Mouse (Mus musculus): ENCODE measurements at regions not wholly inside any gene's neighbourhood (a gene's known extent, or its start where the extent isn't known, plus 50 kb on each side); places are given as distances from the start of the nearest gene placed in this dataset.

- H3K4me2 ChIP-seq = no peak overlapping the region
- no peaks in the 10 kb centered on the region for H3K9me3 ChIP-seq (ENCODE audit: low read depth, low read length)
- H3K9ac ChIP-seq = no peak overlapping the region
- no peak overlapping the region for H3K4me3 ChIP-seq (ENCODE audit: low read depth, low read length)
- DNase-seq (no peak), ATAC-seq (ENCODE audit: insufficient read depth) (no peak)
- H3K36me3 ChIP-seq (ENCODE audit: insufficient read depth) = no peaks in the 10 kb centered on the region
- no peaks in the 10 kb centered on the region for H3K27me3 ChIP-seq (ENCODE audit: insufficient read depth, low read length)
- no peak overlapping the region for H3K27ac ChIP-seq (ENCODE audit: low read depth)
- no peaks in the 10 kb centered on the region for H3K4me1 ChIP-seq (ENCODE audit: insufficient read depth)
- no peak for TF ChIP-seq CTCF (IDR thresholded peaks at IDR 0.05; ENCODE audit: low read depth)
- WGBS = 65% methylated on average over 1 of the region's 1 CpGs
These were observed 360.0 kb upstream of the Meox2 start for GRCm38 (mm10) chr12:36748345-36748744.

- 41% methylated on average over 4 of the region's 4 CpGs for WGBS
- DNase-seq = peak; percentile 59
- ATAC-seq (ENCODE audit: insufficient read depth) = 0 out of 2 replicates have a peak, but pooled peaks have one; percentile 35
- Histone ChIP-seq H3K4me1 (ENCODE audit: insufficient read depth) (peaks cover 8% of the 10 kb centered on the region; the same call in 1 of the 2 replicates), H3K36me3 (ENCODE audit: insufficient read depth) (no peaks in the 10 kb centered on the region), H3K27me3 (ENCODE audit: insufficient read depth, low read length) (no peaks in the 10 kb centered on the region), H3K9me3 (ENCODE audit: low read depth, low read length) (no peaks in the 10 kb centered on the region), H3K4me2 (no peak overlapping the region), H3K9ac (no peak overlapping the region), H3K27ac (ENCODE audit: low read depth) (peak overlapping the region; percentile 70), H3K4me3 (ENCODE audit: low read depth, low read length) (no peak overlapping the region)
- no peak for TF ChIP-seq CTCF (IDR thresholded peaks at IDR 0.05; ENCODE audit: low read depth)
These were observed 342.9 kb upstream of the Meox2 start for GRCm38 (mm10) chr12:36765315-36766058.

- H3K9ac ChIP-seq = no peak overlapping the region
- TF ChIP-seq CTCF (IDR thresholded peaks at IDR 0.05; ENCODE audit: low read depth) = no peak
- no peak overlapping the region for H3K4me3 ChIP-seq (ENCODE audit: low read depth, low read length)
- H3K4me1 ChIP-seq (ENCODE audit: insufficient read depth) = peaks cover 8% of the 10 kb centered on the region; the same call in 1 of the 2 replicates
- H3K36me3 ChIP-seq (ENCODE audit: insufficient read depth) = no peaks in the 10 kb centered on the region
- H3K27ac ChIP-seq (ENCODE audit: low read depth) = no peak overlapping the region
- H3K4me2 ChIP-seq = no peak overlapping the region
- ATAC-seq (ENCODE audit: insufficient read depth) (peak; percentile 68; the same call in 1 of the 2 replicates), DNase-seq (peak; percentile 80)
- H3K27me3 ChIP-seq (ENCODE audit: insufficient read depth, low read length) = no peaks in the 10 kb centered on the region
- no peaks in the 10 kb centered on the region for H3K9me3 ChIP-seq (ENCODE audit: low read depth, low read length)
- WGBS = 14% methylated on average over 1 of the region's 1 CpGs
These were observed 342.2 kb upstream of the Meox2 start for GRCm38 (mm10) chr12:36766167-36766566.

GRCm38 (mm10) chr12:36780761-36781160 lies 327.6 kb upstream of the Meox2 start:
- ATAC-seq (ENCODE audit: insufficient read depth) = no peak

GRCm38 (mm10) chr12:36790866-36791265 lies 317.5 kb upstream of the Meox2 start:
- no peak overlapping the region for H3K4me3 ChIP-seq (ENCODE audit: low read depth, low read length)
- no peak overlapping the region for H3K27ac ChIP-seq (ENCODE audit: low read depth)
- no peak for ATAC-seq (ENCODE audit: insufficient read depth)
- no peaks in the 10 kb centered on the region for H3K4me1 ChIP-seq (ENCODE audit: insufficient read depth)
- H3K4me2 ChIP-seq = no peak overlapping the region
- DNase-seq = no peak
- TF ChIP-seq CTCF (IDR thresholded peaks at IDR 0.05; ENCODE audit: low read depth) = no peak
- H3K9ac ChIP-seq = no peak overlapping the region
- no peaks in the 10 kb centered on the region for H3K27me3 ChIP-seq (ENCODE audit: insufficient read depth, low read length)
- no peaks in the 10 kb centered on the region for H3K9me3 ChIP-seq (ENCODE audit: low read depth, low read length)
- WGBS = 88% methylated on average over 2 of the region's 2 CpGs
- no peaks in the 10 kb centered on the region for H3K36me3 ChIP-seq (ENCODE audit: insufficient read depth)

More at GRCm38 (mm10) chr12:36780761-36781160, 327.6 kb upstream of the Meox2 start:
- Histone ChIP-seq H3K4me1 (ENCODE audit: insufficient read depth) (no peaks in the 10 kb centered on the region), H3K4me2 (no peak overlapping the region), H3K9me3 (ENCODE audit: low read depth, low read length) (no peaks in the 10 kb centered on the region), H3K36me3 (ENCODE audit: insufficient read depth) (no peaks in the 10 kb centered on the region), H3K27me3 (ENCODE audit: insufficient read depth, low read length) (no peaks in the 10 kb centered on the region), H3K9ac (no peak overlapping the region), H3K27ac (ENCODE audit: low read depth) (no peak overlapping the region), H3K4me3 (ENCODE audit: low read depth, low read length) (no peak overlapping the region)
- peak; percentile 1 for DNase-seq
- 65% methylated on average over 7 of the region's 7 CpGs for WGBS
- TF ChIP-seq CTCF (IDR thresholded peaks at IDR 0.05; ENCODE audit: low read depth) = no peak

GRCm38 (mm10) chr12:36791430-36791829 lies 316.9 kb upstream of the Meox2 start:
- H3K4me1 ChIP-seq (ENCODE audit: insufficient read depth) = no peaks in the 10 kb centered on the region
- ATAC-seq (ENCODE audit: insufficient read depth) = no peak
- no peaks in the 10 kb centered on the region for H3K27me3 ChIP-seq (ENCODE audit: insufficient read depth, low read length)
- DNase-seq = no peak
- H3K36me3 ChIP-seq (ENCODE audit: insufficient read depth) = no peaks in the 10 kb centered on the region
- H3K9me3 ChIP-seq (ENCODE audit: low read depth, low read length) = no peaks in the 10 kb centered on the region
- no peak overlapping the region for H3K9ac ChIP-seq
- no peak overlapping the region for H3K4me3 ChIP-seq (ENCODE audit: low read depth, low read length)
- 83% methylated on average over 3 of the region's 3 CpGs for WGBS
- no peak overlapping the region for H3K4me2 ChIP-seq
- no peak for TF ChIP-seq CTCF (IDR thresholded peaks at IDR 0.05; ENCODE audit: low read depth)
- H3K27ac ChIP-seq (ENCODE audit: low read depth) = no peak overlapping the region

GRCm38 (mm10) chr12:36792205-36792604 lies 316.1 kb upstream of the Meox2 start:
- no peaks in the 10 kb centered on the region for H3K27me3 ChIP-seq (ENCODE audit: insufficient read depth, low read length)
- WGBS = 78% methylated on average over 3 of the region's 3 CpGs
- ATAC-seq (ENCODE audit: insufficient read depth) = no peak
- H3K4me1 ChIP-seq (ENCODE audit: insufficient read depth) = no peaks in the 10 kb centered on the region
- no peak overlapping the region for H3K9ac ChIP-seq
- DNase-seq = peak; percentile 4
- no peaks in the 10 kb centered on the region for H3K9me3 ChIP-seq (ENCODE audit: low read depth, low read length)
- H3K27ac ChIP-seq (ENCODE audit: low read depth) = no peak overlapping the region
- no peak for TF ChIP-seq CTCF (IDR thresholded peaks at IDR 0.05; ENCODE audit: low read depth)
- H3K36me3 ChIP-seq (ENCODE audit: insufficient read depth) = no peaks in the 10 kb centered on the region
- H3K4me2 ChIP-seq = no peak overlapping the region
- no peak overlapping the region for H3K4me3 ChIP-seq (ENCODE audit: low read depth, low read length)
